Mouse (Mus musculus) heart, embryonic 16.5 days (tissue): ENCODE results near the gene Gm20817. TPM values are rescaled to one million over a fixed set of nuclear protein-coding genes. Genes with fewer than 3 reads are reported as not detected.
"Not testable (repeated sequence)": the region's sequence is repeated elsewhere in the genome, so short reads cannot be mapped to it uniquely, and the experiment has no call there.

Experiments
- ATAC-seq: fragments of 200-750 bp; cut with Nextera tagmentation; replicated peaks from 2 replicates; pipeline ENCODE4 v1.8.0; 2017; ENCODE audit warnings: moderate number of reproducible peaks; ENCODE audit not compliant: insufficient read depth, low FRiP score; ENCODE audit errors: extremely low read depth
- H3K27ac ChIP-seq: fragments of 300-500 bp; sonication (generic); 2 replicates; pipeline ENCODE4 v1.5.1; 2014; ENCODE audit warnings: mild to moderate bottlenecking, low read length, control low read depth, moderate library complexity
- H3K27me3 ChIP-seq: fragments of 300-500 bp; sonication (generic); 2 replicates; pipeline ENCODE4 v1.6.1; 2014; ENCODE audit warnings: low read length, mixed read lengths; ENCODE audit not compliant: control insufficient read depth, insufficient read depth
- H3K36me3 ChIP-seq: fragments of 300-500 bp; sonication (generic); 2 replicates; pipeline ENCODE4 v1.6.1; 2014; ENCODE audit not compliant: control insufficient read depth, insufficient read depth
- H3K4me1 ChIP-seq: fragments of 300-500 bp; sonication (generic); 2 replicates; pipeline ENCODE4 v1.6.1; 2014; ENCODE audit warnings: low read length, mixed read lengths; ENCODE audit not compliant: control insufficient read depth, insufficient read depth
- H3K4me2 ChIP-seq: fragments of 300-500 bp; sonication (generic); 2 replicates; pipeline ENCODE4 v1.6.1; 2014; ENCODE audit warnings: low read depth, mild to moderate bottlenecking, control low read depth, low read length
- H3K4me3 ChIP-seq: fragments of 300-500 bp; sonication (generic); 2 replicates; pipeline ENCODE4 v1.5.1; 2014; ENCODE audit warnings: mild to moderate bottlenecking, control low read depth, low read length
- H3K9ac ChIP-seq: fragments of 300-500 bp; sonication (generic); 2 replicates; pipeline ENCODE4 v1.6.1; 2014; ENCODE audit warnings: low read length, control low read depth
- H3K9me3 ChIP-seq: fragments of 300-500 bp; sonication (generic); replicated peaks from 2 replicates; pipeline ENCODE4 v1.6.1; 2016; ENCODE audit warnings: low read length; ENCODE audit not compliant: control insufficient read depth
- WGBS: fragments of 180-500 bp; shearing (Covaris S2); extraction: QIAGEN DNeasy Blood & Tissue Kit; methylation state at CpG from one replicate; pipeline ENCODE4 v1.1.7; 2014; 5-methylcytosine and 5-hydroxymethylcytosine counted together
- polyA plus RNA-seq: library from polyadenylated mRNA; unstranded; fragments of >200 nt; fragmentation: Nextera tagmentation; extraction: Ambion mirVana; gene quantifications from 2 replicates; pipeline ENCODE4 v1.2.1, GENCODE M21; 2015

Gene Gm20817
- not detected in 2 replicates for polyA plus RNA-seq

GRCm38 (mm10) chrY:68832628-68833027, at the start of gene Gm20817:
TSS of gene Gm20817 (minus strand) at chrY:68832728.
- not testable (repeated sequence) for H3K27ac ChIP-seq, H3K9me3 ChIP-seq, H3K9ac ChIP-seq, H3K27me3 ChIP-seq, H3K4me3 ChIP-seq, H3K36me3 ChIP-seq, ATAC-seq, H3K4me2 ChIP-seq, H3K4me1 ChIP-seq
- no CpG with 5 or more reads among the region's 5 CpGs for WGBS
